Mouse (Mus musculus): Measurements from ENCODE around the gene Cab39l. TPM values are rescaled to one million over a fixed set of nuclear protein-coding genes. Genes with fewer than 3 reads are reported as not detected.

Cab39l gene
- polyA plus RNA-seq, 2 experiments from 2014 or later: 72.0 to 72.4 TPM

DNA sequence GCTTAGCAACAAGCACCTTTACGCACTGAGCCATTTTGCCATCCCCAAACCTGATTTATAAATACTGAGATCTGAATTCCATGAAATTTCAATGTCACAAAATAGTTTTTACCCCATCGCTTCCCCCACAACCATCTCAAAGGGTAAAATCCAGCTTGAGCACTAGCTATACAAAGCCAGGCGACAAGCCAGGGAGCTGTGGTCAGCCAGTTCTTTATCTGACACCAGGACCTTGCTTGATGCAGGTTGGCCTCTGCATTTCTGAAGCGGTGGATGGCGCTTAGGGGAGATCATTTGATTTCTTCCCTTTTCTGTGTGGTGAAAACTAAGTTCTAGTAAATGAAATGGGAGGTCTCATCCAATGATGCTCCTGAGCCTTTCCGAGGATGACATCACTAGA is 191.3 kb downstream of the Cab39l start:
- ATAC-seq: no peak

DNA sequence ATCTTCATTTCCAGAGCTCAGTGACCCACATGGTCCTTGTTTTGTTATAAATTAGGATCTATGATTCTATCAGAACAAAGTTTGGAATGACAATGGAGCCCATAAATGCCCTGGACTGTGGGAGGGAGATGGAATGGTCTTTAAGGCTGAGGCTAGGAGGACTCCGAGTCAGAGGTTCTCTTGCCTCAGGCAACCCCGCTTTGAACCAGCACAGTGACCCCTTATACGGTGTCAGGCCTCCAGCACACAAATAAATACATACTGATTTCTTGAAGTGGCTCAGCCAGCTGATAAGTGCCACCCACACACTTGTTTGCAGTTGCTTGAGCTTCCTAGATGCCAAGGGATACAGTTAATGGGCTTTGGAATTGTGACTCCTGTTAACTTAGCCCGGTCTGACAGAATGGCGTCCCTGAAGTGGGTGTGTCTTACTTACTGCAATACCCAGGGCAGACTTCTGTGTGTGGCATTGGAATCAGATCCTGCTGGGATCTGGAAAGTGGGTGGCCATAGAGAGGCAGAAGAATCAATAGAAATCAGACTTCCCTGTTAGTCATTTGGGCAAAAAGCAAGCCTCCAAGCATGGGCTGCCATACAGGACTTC is 192.6 kb downstream of the Cab39l start:
- no peak for ATAC-seq

GRCm38 (mm10) chr14:59633988-59634387 is 193.2 kb downstream of the Cab39l start:
- ATAC-seq: no peak

Other genes starting within 250 kb of the Cab39l start
- gene Rcbtb1, start 239.8 kb upstream of the Cab39l start, polyA plus RNA-seq (2017; shearing (Covaris generic)): 10 to 100 TPM; 24.7 to 29.5 TPM
- gene Gm6904, start 180.8 kb upstream of the Cab39l start, polyA plus RNA-seq (2017; shearing (Covaris generic)): 10 to 100 TPM; 11.9 to 13.9 TPM
- 10 to 100 TPM; 43.4 TPM for gene Phf11a, start 143.4 kb upstream of the Cab39l start, polyA plus RNA-seq (2017; shearing (Covaris generic))
- 100 to 1,000 TPM; 215 TPM for gene Phf11b, start 99.6 kb upstream of the Cab39l start, polyA plus RNA-seq (2017; shearing (Covaris generic))
- gene Phf11d, start 75.5 kb upstream of the Cab39l start, polyA plus RNA-seq (2017; shearing (Covaris generic)): 10 to 100 TPM in 1 of 2 experiments, 1 to 10 TPM in 1; 9.5 to 13.8 TPM
- gene Phf11c, start 45.6 kb upstream of the Cab39l start, polyA plus RNA-seq (2017; shearing (Covaris generic)): 10 to 100 TPM; 25.6 TPM
- 10 to 100 TPM; 16.0 to 18.5 TPM for gene Setdb2, start 88 bp upstream of the Cab39l start, polyA plus RNA-seq (2017; shearing (Covaris generic))
- 10 to 100 TPM; 42.8 to 44.7 TPM for gene Cdadc1, start 157.0 kb downstream of the Cab39l start, polyA plus RNA-seq (2017; shearing (Covaris generic))
- not detected for gene Shisa2, start 184.3 kb downstream of the Cab39l start, polyA plus RNA-seq (2017; shearing (Covaris generic))